Mouse (Mus musculus) B cell, adult 2 months (primary cell): ENCODE results near the gene Gm10840.
"Not testable (repeated sequence)": the region's sequence is repeated elsewhere in the genome, so short reads cannot be mapped to it uniquely, and the experiment has no call there.

ENCODE experiments used
- DNase-seq, 2 experiments: peaks; one replicate each; pipeline ENCODE4 v3.0.0; 2022

Gene Gm10840

GRCm38 (mm10) chr11:106160841-106161721 lies at the start of gene Gm10840, which contains the start of gene Limd2:
TSS of gene Gm10840 (plus strand) at chr11:106160850.
TSS of gene Limd2 (minus strand) at chr11:106160860.
- peak; percentile 67 to 69 for DNase-seq

GRCm38 (mm10) chr11:106111688-106112087 lies 49.0 kb upstream of the Gm10840 start:
- DNase-seq = no peak

GRCm38 (mm10) chr11:106122221-106122620 lies 38.4 kb upstream of the Gm10840 start:
- no peak for DNase-seq

- peak; percentile 48 to 50 for DNase-seq
These were observed 37.9 kb upstream of the Gm10840 start for GRCm38 (mm10) chr11:106122736-106123135.

GRCm38 (mm10) chr11:106124784-106125183 lies 35.9 kb upstream of the Gm10840 start:
- no peak for DNase-seq

- no peak for DNase-seq
These were observed 34.8 kb upstream of the Gm10840 start for GRCm38 (mm10) chr11:106125827-106126226.

GRCm38 (mm10) chr11:106126727-106127373 lies 33.8 kb upstream of the Gm10840 start:
- not testable (repeated sequence) for DNase-seq

GRCm38 (mm10) chr11:106129477-106129876 lies 31.2 kb upstream of the Gm10840 start:
- no peak for DNase-seq

GRCm38 (mm10) chr11:106132516-106132915 lies 28.1 kb upstream of the Gm10840 start:
- no peak for DNase-seq

- no peak for DNase-seq
These were observed 25.8 kb upstream of the Gm10840 start for GRCm38 (mm10) chr11:106134580-106135528.

- DNase-seq = no peak
These were observed 9.4 kb upstream of the Gm10840 start for GRCm38 (mm10) chr11:106151219-106151618.

GRCm38 (mm10) chr11:106152132-106152531 lies 8.5 kb upstream of the Gm10840 start:
- no peak for DNase-seq

GRCm38 (mm10) chr11:106154091-106154490 lies 6.6 kb upstream of the Gm10840 start:
- no peak for DNase-seq

GRCm38 (mm10) chr11:106154770-106155169 lies 5.9 kb upstream of the Gm10840 start:
- DNase-seq = no peak

GRCm38 (mm10) chr11:106155761-106156160 lies 4.9 kb upstream of the Gm10840 start:
- DNase-seq = no peak

GRCm38 (mm10) chr11:106156257-106156656 lies 4.4 kb upstream of the Gm10840 start:
- DNase-seq = no peak

- DNase-seq = no peak
These were observed 3.5 kb upstream of the Gm10840 start for GRCm38 (mm10) chr11:106157154-106157553.

GRCm38 (mm10) chr11:106158081-106158929 lies 2.3 kb upstream of the Gm10840 start:
- peak; percentile 68 to 71 for DNase-seq

GRCm38 (mm10) chr11:106158930-106159215 lies 1.8 kb upstream of the Gm10840 start:
- DNase-seq = no peak

- DNase-seq = peak; percentile 89 to 92
These were observed 1.3 kb upstream of the Gm10840 start for GRCm38 (mm10) chr11:106159216-106159920.
